14 mouse cellular contexts compared by ENCODE assay signal in the genomic region with DNA sequence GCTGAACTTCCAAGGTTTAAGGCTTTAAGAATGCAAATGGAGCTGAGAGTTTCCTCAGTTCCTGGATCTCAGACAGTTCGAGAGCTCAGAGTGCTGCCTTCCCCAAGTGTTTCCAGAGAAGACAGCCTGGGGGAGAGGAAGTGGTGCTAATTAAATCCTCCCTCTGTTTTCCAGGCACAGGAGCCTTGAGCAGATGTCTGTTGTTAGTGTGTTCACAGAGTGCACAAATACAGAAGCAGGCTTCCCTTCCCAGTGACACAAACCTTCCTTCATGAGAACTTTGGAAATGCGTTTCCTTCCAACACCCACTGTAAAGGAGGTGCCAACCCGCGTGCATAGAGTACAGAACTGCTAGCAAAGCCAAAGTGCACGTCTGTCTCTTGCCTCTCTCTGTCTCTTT. TPM values are rescaled to one million over a fixed set of nuclear protein-coding genes. Genes with fewer than 3 reads are reported as not detected.
DNase-seq lines count a peak whose midpoint lies in the region; ATAC-seq lines count a peak whose summit lies in the region.
"Had no signal": no experiment of that assay in that cellular context is flagged by ENCODE, and none has a peak within 500 bp of the region (broad histone marks: within the 10 kb centered on the region; RNA-seq: fewer than 3 reads in every experiment).

No protein-coding gene starts in this region.

- DNase-seq in ZHBTc4 (ENCODE audit: low read depth, low spot score) = peak; percentile 36
- DNase-seq in layer of hippocampus, postnatal 10 days (ENCODE audit: low spot score in 2 of 2) = peak; percentile 12 to 40
- DNase-seq in right cerebral cortex, adult 18-20 months = peak; percentile 86
- DNase-seq in yolk sac, embryonic 10.5 days (ENCODE audit: low spot score) = no peak
- DNase-seq in gastrocnemius, postnatal 10 days = no peak
- DNase-seq in kidney, postnatal 10 days = no peak
- DNase-seq in retina, postnatal 1 day = no peak
- DNase-seq: adrenal gland, postnatal 25 days; cerebellum, adult 8-10 months; gastrocnemius, postnatal 25 days; liver, embryonic 13.5 days; lung, postnatal 14 days had no signal

- peak; percentile 100 for ATAC-seq in frontal cortex, adult (ENCODE audit: low TSS enrichment)
- ATAC-seq: midbrain, embryonic 13.5 days had no signal

RNA-seq across cellular contexts. Expression of gene Tprg, which starts 27.4 kb away (rescaled TPM):
- not detected for total RNA-seq in layer of hippocampus, postnatal 10 days (2021)
- total RNA-seq in gastrocnemius, postnatal 10 days (2021) = not detected
- total RNA-seq: adrenal gland, postnatal 25 days; gastrocnemius, postnatal 25 days had no signal

Comparison
In these comparisons a context has a peak if more than half of its experiments do, and no peak if none do; other contexts are left out.
1. DNase-seq: peak in ZHBTc4 (single experiment), layer of hippocampus, postnatal 10 days (2 of 2) and right cerebral cortex, adult 18-20 months (single experiment); none in yolk sac, embryonic 10.5 days (single experiment), gastrocnemius, postnatal 10 days (single experiment), kidney, postnatal 10 days (single experiment) and retina, postnatal 1 day (single experiment).